Mouse (Mus musculus) monocyte, adult 5-6 weeks (primary cell): ENCODE measurements around the gene Zfp316. TPM values are rescaled to one million over a fixed set of nuclear protein-coding genes. Genes with fewer than 3 reads are reported as not detected.
A peak's percentile ranks its signal among the peaks of the same experiment; 100 is the strongest.

Source experiments
- ATAC-seq: fragments of 153-309, 156-312 bp; replicated peaks from 2 replicates; pipeline ENCODE4 v1.8.0; 2017; ENCODE audit warnings: mild to moderate bottlenecking; ENCODE audit not compliant: low TSS enrichment, insufficient number of reproducible peaks, severe bottlenecking, poor library complexity, low FRiP score
- total RNA-seq: library from RNA; stranded (forward); fragments of 200-1000, 200-491, 200-594 nt; gene quantifications from 3 replicates; pipeline ENCODE4 v1.2.3, GENCODE M21; 2017

Zfp316 gene
- total RNA-seq, 1 experiment from 2014 or later: 1.4 TPM

- ATAC-seq: no peak
Measured at GRCm38 (mm10) chr5:143288378-143288911, 18.6 kb upstream of the Zfp316 start.

- no peak; the same call in 1 of the 2 replicates for ATAC-seq
Measured at GRCm38 (mm10) chr5:143287774-143288328, 18.0 kb upstream of the Zfp316 start.

- ATAC-seq: no peak
Measured at GRCm38 (mm10) chr5:143284762-143285161, 14.9 kb upstream of the Zfp316 start.

GRCm38 (mm10) chr5:143279247-143279646 lies 9.4 kb upstream of the Zfp316 start:
- ATAC-seq: no peak

GRCm38 (mm10) chr5:143275761-143276160 lies 5.9 kb upstream of the Zfp316 start:
- no peak for ATAC-seq

GRCm38 (mm10) chr5:143272540-143273330 lies 2.9 kb upstream of the Zfp316 start:
- ATAC-seq: no peak

GRCm38 (mm10) chr5:143272108-143272507 lies 2.3 kb upstream of the Zfp316 start:
- no peak for ATAC-seq

GRCm38 (mm10) chr5:143271642-143272041 lies 1.8 kb upstream of the Zfp316 start:
- no peak for ATAC-seq

GRCm38 (mm10) chr5:143270151-143270519 lies 313 bp upstream of the Zfp316 start:
- ATAC-seq: 0 out of 2 replicates have a peak, but pooled peaks have one; percentile 3

- no peak for ATAC-seq
Measured at GRCm38 (mm10) chr5:143268985-143269362, 848 bp downstream of the Zfp316 start.

GRCm38 (mm10) chr5:143266794-143267193 lies 3.0 kb downstream of the Zfp316 start:
- ATAC-seq: no peak

- no peak for ATAC-seq
Measured at GRCm38 (mm10) chr5:143265409-143265808, 4.4 kb downstream of the Zfp316 start.

GRCm38 (mm10) chr5:143264689-143265088 lies 5.1 kb downstream of the Zfp316 start:
- ATAC-seq: no peak

GRCm38 (mm10) chr5:143261636-143262035 lies 8.2 kb downstream of the Zfp316 start:
- ATAC-seq: no peak

GRCm38 (mm10) chr5:143255802-143256201 lies 14.0 kb downstream of the Zfp316 start:
- ATAC-seq: no peak

- no peak for ATAC-seq
Measured at GRCm38 (mm10) chr5:143255131-143255519, 14.7 kb downstream of the Zfp316 start.

- no peak for ATAC-seq
Measured at GRCm38 (mm10) chr5:143254487-143255130, 15.2 kb downstream of the Zfp316 start.

- no peak for ATAC-seq
Measured at GRCm38 (mm10) chr5:143253881-143254486, 15.8 kb downstream of the Zfp316 start.

GRCm38 (mm10) chr5:143253186-143253880 lies 16.5 kb downstream of the Zfp316 start:
- ATAC-seq: no peak
